Mouse (Mus musculus): Measurements from ENCODE around the gene Sat1. TPM values are rescaled to one million over a fixed set of nuclear protein-coding genes. Genes with fewer than 3 reads are reported as not detected.

The Sat1 gene
- polyA plus RNA-seq, 1 experiment: 106 TPM

DNA sequence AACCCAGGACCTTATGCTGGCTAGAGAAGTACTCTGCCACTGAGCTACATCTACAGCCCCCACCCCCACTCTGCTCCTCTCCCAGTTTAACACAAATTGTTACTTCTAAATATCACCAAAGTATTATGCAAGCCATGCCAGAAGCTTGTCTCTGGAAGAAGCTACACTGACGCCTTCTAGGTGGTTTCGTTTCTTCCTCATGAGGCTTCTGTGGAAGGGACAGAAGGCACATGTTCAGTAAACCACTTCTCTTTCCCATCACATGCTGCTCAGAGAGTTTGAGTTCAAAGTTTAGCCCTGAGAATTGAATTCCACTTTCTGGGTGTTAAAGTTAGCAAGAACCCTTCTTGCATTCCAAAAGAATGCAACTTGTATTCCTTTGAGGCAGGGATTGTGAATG is 39.0 kb downstream of the Sat1 start:
- Histone ChIP-seq H3K4me3 (replicated peaks; ENCODE audit: insufficient read depth, low read depth, low read length) (no peak overlapping the region), H3K4me1 (ENCODE audit: control insufficient read depth, insufficient read depth, low read length) (no peaks in the 10 kb centered on the region), H3K27ac (ENCODE audit: insufficient read depth, low read length) (no peak overlapping the region), H3K27me3 (ENCODE audit: control insufficient read depth, insufficient read depth, low read length) (no peaks in the 10 kb centered on the region)
- TF ChIP-seq POLR2A (IDR thresholded peaks at IDR 0.05; ENCODE audit: borderline replicate concordance, insufficient read depth, low read length): no peak
- no peak for TF ChIP-seq CTCF (IDR thresholded peaks at IDR 0.05; ENCODE audit: borderline replicate concordance, insufficient read depth, low read depth, low read length)
- DNase-seq: no peak
- 92% methylated on average over 2 of the region's 2 CpGs for WGBS

DNA sequence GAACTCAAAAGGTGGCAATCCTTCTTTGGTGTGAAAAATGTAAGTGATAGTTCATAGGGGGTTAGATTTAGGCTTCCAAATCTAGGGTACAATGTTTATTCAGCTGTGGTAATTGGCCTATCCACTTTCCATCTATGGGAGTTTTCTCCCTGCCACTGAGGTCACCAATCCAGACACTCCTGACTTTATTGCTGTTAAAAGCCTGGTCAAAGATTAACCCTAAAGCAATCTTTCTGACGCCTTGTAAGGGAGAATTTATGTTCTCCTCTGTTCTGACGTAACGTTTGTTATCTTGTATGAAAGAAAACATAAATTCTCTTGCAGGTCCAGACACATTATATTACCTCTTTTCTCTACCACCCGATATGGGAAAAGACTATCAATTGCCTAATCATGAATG is 40.7 kb downstream of the Sat1 start:
- Histone ChIP-seq H3K27me3 (ENCODE audit: control insufficient read depth, insufficient read depth, low read length) (no peaks in the 10 kb centered on the region), H3K4me1 (ENCODE audit: control insufficient read depth, insufficient read depth, low read length) (no peaks in the 10 kb centered on the region), H3K27ac (ENCODE audit: insufficient read depth, low read length) (no peak overlapping the region), H3K4me3 (replicated peaks; ENCODE audit: insufficient read depth, low read depth, low read length) (no peak overlapping the region)
- WGBS: 91% methylated on average over 4 of the region's 4 CpGs
- TF ChIP-seq POLR2A (IDR thresholded peaks at IDR 0.05; ENCODE audit: borderline replicate concordance, insufficient read depth, low read length) (no peak), CTCF (IDR thresholded peaks at IDR 0.05; ENCODE audit: borderline replicate concordance, insufficient read depth, low read depth, low read length) (no peak)
- DNase-seq: no peak

DNA sequence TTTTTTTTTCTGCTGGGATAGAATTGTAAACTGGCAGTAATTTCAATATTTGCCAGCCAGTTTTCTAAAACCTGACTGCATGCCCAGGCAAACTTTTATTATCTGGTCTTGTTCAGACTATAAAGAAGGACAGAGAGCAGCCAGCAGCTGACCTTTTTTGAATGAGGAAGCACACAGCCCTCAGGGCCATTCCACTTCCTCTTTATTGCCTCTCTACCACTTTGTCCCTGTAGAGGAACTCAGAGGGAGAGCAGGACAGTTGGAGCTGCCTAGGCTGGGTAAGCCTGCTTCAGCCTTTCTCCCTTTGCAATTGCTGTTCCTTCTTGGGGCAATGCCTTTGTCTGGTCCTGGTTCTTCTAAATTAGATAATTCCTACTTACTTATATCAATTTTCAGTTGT is 43.9 kb downstream of the Sat1 start:
- H3K27me3 ChIP-seq (ENCODE audit: control insufficient read depth, insufficient read depth, low read length): no peaks in the 10 kb centered on the region
- no peak overlapping the region for H3K4me3 ChIP-seq (replicated peaks; ENCODE audit: insufficient read depth, low read depth, low read length)
- no peaks in the 10 kb centered on the region for H3K4me1 ChIP-seq (ENCODE audit: control insufficient read depth, insufficient read depth, low read length)
- TF ChIP-seq POLR2A (IDR thresholded peaks at IDR 0.05; ENCODE audit: borderline replicate concordance, insufficient read depth, low read length): no peak
- TF ChIP-seq CTCF (IDR thresholded peaks at IDR 0.05; ENCODE audit: borderline replicate concordance, insufficient read depth, low read depth, low read length): no peak
- peak in 1 of 2 experiments; percentile 1 for DNase-seq
- no peak overlapping the region for H3K27ac ChIP-seq (ENCODE audit: insufficient read depth, low read length)

DNA sequence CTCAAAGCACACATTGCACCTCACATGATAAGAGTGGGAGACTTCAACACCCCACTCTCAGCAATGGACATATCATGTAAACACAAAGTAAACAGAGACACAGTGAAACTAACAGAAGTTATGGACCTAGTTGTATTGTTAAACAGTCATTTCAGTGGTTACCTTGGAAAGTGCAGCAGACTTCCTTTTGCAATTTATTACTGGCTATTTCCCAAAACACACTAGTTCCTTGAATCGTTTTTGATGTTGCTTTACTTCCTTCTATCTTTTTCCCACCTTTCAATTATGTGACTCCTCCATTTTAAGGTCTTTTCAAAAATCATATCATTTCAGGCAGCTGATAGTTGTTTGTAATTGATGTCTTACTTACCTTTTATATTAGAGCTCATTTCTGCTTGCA is 44.5 kb downstream of the Sat1 start:
- H3K4me1 ChIP-seq (ENCODE audit: control insufficient read depth, insufficient read depth, low read length): no peaks in the 10 kb centered on the region
- 52% methylated on average over 1 of the region's 1 CpGs for WGBS
- no peak for TF ChIP-seq POLR2A (IDR thresholded peaks at IDR 0.05; ENCODE audit: borderline replicate concordance, insufficient read depth, low read length)
- TF ChIP-seq CTCF (IDR thresholded peaks at IDR 0.05; ENCODE audit: borderline replicate concordance, insufficient read depth, low read depth, low read length): no peak
- DNase-seq: no peak
- H3K4me3 ChIP-seq (replicated peaks; ENCODE audit: insufficient read depth, low read depth, low read length): no peak overlapping the region
- no peaks in the 10 kb centered on the region for H3K27me3 ChIP-seq (ENCODE audit: control insufficient read depth, insufficient read depth, low read length)
- H3K27ac ChIP-seq (ENCODE audit: insufficient read depth, low read length): no peak overlapping the region

DNA sequence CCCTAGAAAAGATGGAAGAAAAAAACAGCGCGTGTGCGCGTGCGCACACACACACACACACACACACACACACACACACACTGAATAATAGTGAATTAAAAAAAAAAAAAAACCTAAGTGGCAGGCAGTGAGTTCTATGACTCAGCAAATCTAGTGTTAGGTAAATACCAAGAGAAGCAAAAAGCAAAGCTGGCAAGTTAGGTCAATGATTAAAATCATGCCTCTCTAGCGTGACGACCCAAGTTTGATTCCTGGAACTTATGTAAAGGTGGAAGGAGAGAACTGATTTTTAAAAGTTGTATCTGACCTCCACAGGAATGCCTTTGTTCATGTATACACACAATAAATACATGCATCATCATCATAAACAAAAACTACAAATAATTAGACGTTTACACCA is 46.4 kb downstream of the Sat1 start:
- no peaks in the 10 kb centered on the region for H3K4me1 ChIP-seq (ENCODE audit: control insufficient read depth, insufficient read depth, low read length)
- H3K27me3 ChIP-seq (ENCODE audit: control insufficient read depth, insufficient read depth, low read length): no peaks in the 10 kb centered on the region
- WGBS: 91% methylated on average over 8 of the region's 8 CpGs
- TF ChIP-seq CTCF (IDR thresholded peaks at IDR 0.05; ENCODE audit: borderline replicate concordance, insufficient read depth, low read depth, low read length) (no peak), POLR2A (IDR thresholded peaks at IDR 0.05; ENCODE audit: borderline replicate concordance, insufficient read depth, low read length) (no peak)
- H3K27ac ChIP-seq (ENCODE audit: insufficient read depth, low read length): no peak overlapping the region
- H3K4me3 ChIP-seq (replicated peaks; ENCODE audit: insufficient read depth, low read depth, low read length): no peak overlapping the region
- no peak for DNase-seq

DNA sequence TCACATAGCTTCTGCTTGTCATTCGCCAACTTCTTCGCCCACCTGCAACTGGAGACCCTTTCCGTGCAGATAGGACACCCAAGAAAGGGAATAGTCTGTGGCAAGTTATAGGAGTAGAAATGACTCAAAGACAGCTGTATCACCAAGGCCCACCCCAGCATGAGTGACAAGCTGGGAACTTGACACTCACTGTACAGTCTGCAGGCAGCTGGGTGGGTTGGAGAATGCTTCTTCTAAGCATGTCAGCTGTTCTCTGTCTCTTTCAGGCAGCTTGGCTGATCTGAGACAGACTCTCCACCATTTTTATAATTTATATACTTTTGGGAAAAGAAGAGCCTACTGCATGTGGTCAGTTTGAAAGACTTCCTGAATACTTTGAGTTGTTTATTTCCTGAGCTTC is 48.6 kb downstream of the Sat1 start:
- H3K4me1 ChIP-seq (ENCODE audit: control insufficient read depth, insufficient read depth, low read length): no peaks in the 10 kb centered on the region
- no peak overlapping the region for H3K27ac ChIP-seq (ENCODE audit: insufficient read depth, low read length)
- no peak for DNase-seq
- H3K4me3 ChIP-seq (replicated peaks; ENCODE audit: insufficient read depth, low read depth, low read length): no peak overlapping the region
- TF ChIP-seq POLR2A (IDR thresholded peaks at IDR 0.05; ENCODE audit: borderline replicate concordance, insufficient read depth, low read length) (no peak), CTCF (IDR thresholded peaks at IDR 0.05; ENCODE audit: borderline replicate concordance, insufficient read depth, low read depth, low read length) (no peak)
- 91% methylated on average over 3 of the region's 3 CpGs for WGBS
- H3K27me3 ChIP-seq (ENCODE audit: control insufficient read depth, insufficient read depth, low read length): no peaks in the 10 kb centered on the region

DNA sequence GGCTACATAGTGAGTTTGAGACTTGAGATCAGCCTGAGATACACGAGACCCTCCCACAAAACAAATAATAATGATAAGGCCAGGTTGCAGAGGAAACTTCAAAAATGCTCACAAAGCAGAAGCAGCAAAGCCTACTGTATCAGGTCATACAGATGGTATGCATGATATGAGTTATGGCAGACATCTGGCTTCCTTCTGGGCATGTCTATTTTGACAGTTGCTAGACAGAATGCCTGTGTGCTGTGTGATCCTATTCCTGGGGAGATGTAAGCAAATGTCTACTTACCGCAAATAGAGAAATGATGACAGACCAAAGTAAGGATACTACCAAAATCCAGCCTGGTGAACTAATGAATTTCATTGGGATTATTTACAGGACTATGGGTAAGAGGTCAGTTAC is 49.9 kb downstream of the Sat1 start:
- 82% methylated on average over 2 of the region's 2 CpGs for WGBS
- no peaks in the 10 kb centered on the region for H3K4me1 ChIP-seq (ENCODE audit: control insufficient read depth, insufficient read depth, low read length)
- TF ChIP-seq POLR2A (IDR thresholded peaks at IDR 0.05; ENCODE audit: borderline replicate concordance, insufficient read depth, low read length): no peak
- H3K4me3 ChIP-seq (replicated peaks; ENCODE audit: insufficient read depth, low read depth, low read length): no peak overlapping the region
- DNase-seq: no peak
- no peak overlapping the region for H3K27ac ChIP-seq (ENCODE audit: insufficient read depth, low read length)
- no peaks in the 10 kb centered on the region for H3K27me3 ChIP-seq (ENCODE audit: control insufficient read depth, insufficient read depth, low read length)

DNA sequence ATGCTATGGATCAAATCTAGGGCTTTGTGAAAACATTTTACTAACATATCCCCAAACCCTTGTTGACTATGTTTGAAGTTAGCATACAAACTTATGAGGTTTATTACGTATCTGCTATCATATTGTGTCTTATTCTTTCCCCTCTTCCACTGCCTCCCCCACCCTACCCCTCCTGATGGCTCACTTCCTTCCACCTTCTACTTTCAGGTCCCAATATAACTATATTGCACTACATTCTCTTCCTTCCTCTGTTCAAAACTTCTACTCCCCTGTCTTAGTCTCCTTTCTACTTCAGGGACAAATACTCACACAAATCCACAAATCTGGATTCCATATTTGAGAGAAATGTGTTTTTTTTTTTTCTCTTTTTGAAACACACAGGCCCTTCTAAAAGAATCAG is 52.7 kb downstream of the Sat1 start:
- H3K4me3 ChIP-seq (replicated peaks; ENCODE audit: insufficient read depth, low read depth, low read length): no peak overlapping the region
- TF ChIP-seq CTCF (IDR thresholded peaks at IDR 0.05; ENCODE audit: borderline replicate concordance, insufficient read depth, low read depth, low read length) (no peak), POLR2A (IDR thresholded peaks at IDR 0.05; ENCODE audit: borderline replicate concordance, insufficient read depth, low read length) (no peak)
- H3K27ac ChIP-seq (ENCODE audit: insufficient read depth, low read length): no peak overlapping the region
- no peak for DNase-seq
- H3K27me3 ChIP-seq (ENCODE audit: control insufficient read depth, insufficient read depth, low read length): no peaks in the 10 kb centered on the region
- 79% methylated on average over 1 of the region's 1 CpGs for WGBS
- H3K4me1 ChIP-seq (ENCODE audit: control insufficient read depth, insufficient read depth, low read length): no peaks in the 10 kb centered on the region

Other genes starting within 250 kb of the Sat1 start
- gene Magea8, start 220.6 kb downstream of the Sat1 start, polyA plus RNA-seq (2012; rRNA removed): not detected in 2 replicates
- not detected in 2 replicates for gene Magea5, start 153.3 kb downstream of the Sat1 start, polyA plus RNA-seq (2012; rRNA removed)
- not detected in 2 replicates for gene Magea1, start 126.7 kb downstream of the Sat1 start, polyA plus RNA-seq (2012; rRNA removed)
- gene Magea2, start 122.8 kb downstream of the Sat1 start, polyA plus RNA-seq (2012; rRNA removed): not detected in 2 replicates
- gene Cldn34b2, start 88.0 kb downstream of the Sat1 start, polyA plus RNA-seq (2012; rRNA removed): 0.10 TPM in 1 of 2 replicates, not detected in the other
- gene Acot9, start 46.0 kb upstream of the Sat1 start, polyA plus RNA-seq (2012; rRNA removed): 16.1 and 16.5 TPM in 2 replicates
- 40.7 and 41.8 TPM in 2 replicates for gene Prdx4, start 124.3 kb upstream of the Sat1 start, polyA plus RNA-seq (2012; rRNA removed)